Mouse (Mus musculus): ENCODE results near the gene Sh2b1. TPM values are rescaled to one million over a fixed set of nuclear protein-coding genes. Genes with fewer than 3 reads are reported as not detected.

The Sh2b1 gene
- total and polyA plus RNA-seq, 2 experiments from 2014 or later = 46.8 to 63.9 TPM

DNA sequence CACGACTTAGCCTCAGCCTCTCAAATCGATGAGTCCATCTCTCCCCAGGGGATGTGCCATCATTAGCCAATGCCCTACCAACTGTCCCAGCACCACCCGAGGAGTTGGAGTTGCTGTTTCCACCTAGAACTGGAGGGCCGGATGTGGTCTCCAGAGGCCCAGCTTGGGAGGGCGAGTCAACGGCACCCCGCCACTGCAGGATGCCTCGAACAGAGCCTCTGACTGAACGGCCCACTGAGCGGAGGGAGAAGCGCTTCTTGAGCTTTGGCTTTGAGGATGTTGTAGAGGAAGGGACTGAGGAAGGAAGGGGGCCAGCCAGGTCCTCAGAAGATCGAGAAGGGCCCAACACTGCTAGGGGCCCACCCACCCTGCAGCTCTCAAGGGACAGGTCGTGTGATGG lies 2.9 kb downstream of the Sh2b1 start:
- Histone ChIP-seq H3K4me1 (ENCODE audit: insufficient read depth, low read length) (peaks cover 5% of the 10 kb centered on the region; the same call in 1 of the 2 replicates), H3K4me3 (ENCODE audit: low read depth, low read length) (no peak overlapping the region), H3K36me3 (ENCODE audit: insufficient read depth, low read length) (peaks cover 50% of the 10 kb centered on the region), H3K9me3 (ENCODE audit: low read length) (no peaks in the 10 kb centered on the region), H3K27ac (ENCODE audit: low read depth, low read length) (no peak overlapping the region), H3K4me2 (ENCODE audit: low read depth, low read length, poor library complexity, severe bottlenecking) (no peak overlapping the region), H3K27me3 (ENCODE audit: insufficient read depth, low read length) (no peaks in the 10 kb centered on the region), H3K9ac (replicated peaks; ENCODE audit: low read length, poor library complexity, severe bottlenecking) (no peak overlapping the region)
- WGBS = 87% methylated on average over 13 of the region's 13 CpGs
- ATAC-seq (ENCODE audit: low FRiP score) (no peak), DNase-seq (ENCODE audit: low spot score) (no peak)
- no peak for TF ChIP-seq CTCF (IDR thresholded peaks at IDR 0.05)

DNA sequence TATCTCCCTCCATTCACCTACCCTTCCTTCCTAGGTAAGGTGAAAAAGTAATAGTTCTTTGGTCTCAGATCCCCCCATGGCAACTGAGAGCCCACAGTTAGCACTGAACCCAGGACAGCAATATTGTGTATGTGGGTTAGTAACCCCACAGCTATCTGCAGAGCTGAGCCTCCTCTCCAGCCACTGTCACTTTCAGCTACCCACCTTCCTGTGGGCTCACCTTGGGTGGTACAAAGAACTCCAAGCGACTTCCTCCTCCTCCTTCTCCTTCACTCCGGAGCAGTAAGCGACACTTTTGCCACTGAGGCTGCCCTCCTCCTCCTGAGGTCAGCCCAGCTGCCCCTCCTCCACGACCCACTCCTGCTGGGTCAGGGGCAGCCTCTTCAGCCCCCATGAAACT lies 3.4 kb downstream of the Sh2b1 start:
- no peak for ATAC-seq (ENCODE audit: low FRiP score)
- H3K27me3 ChIP-seq (ENCODE audit: insufficient read depth, low read length) = no peaks in the 10 kb centered on the region
- H3K36me3 ChIP-seq (ENCODE audit: insufficient read depth, low read length) = peaks cover 55% of the 10 kb centered on the region
- TF ChIP-seq CTCF (IDR thresholded peaks at IDR 0.05) = no peak
- H3K4me2 ChIP-seq (ENCODE audit: low read depth, low read length, poor library complexity, severe bottlenecking) = no peak overlapping the region
- no peak overlapping the region for H3K27ac ChIP-seq (ENCODE audit: low read depth, low read length)
- WGBS = 91% methylated on average over 4 of the region's 4 CpGs
- H3K4me1 ChIP-seq (ENCODE audit: insufficient read depth, low read length) = peaks cover 5% of the 10 kb centered on the region; the same call in 1 of the 2 replicates
- no peak for DNase-seq (ENCODE audit: low spot score)
- H3K9me3 ChIP-seq (ENCODE audit: low read length) = no peaks in the 10 kb centered on the region
- no peak overlapping the region for H3K9ac ChIP-seq (replicated peaks; ENCODE audit: low read length, poor library complexity, severe bottlenecking)
- H3K4me3 ChIP-seq (ENCODE audit: low read depth, low read length) = no peak overlapping the region

DNA sequence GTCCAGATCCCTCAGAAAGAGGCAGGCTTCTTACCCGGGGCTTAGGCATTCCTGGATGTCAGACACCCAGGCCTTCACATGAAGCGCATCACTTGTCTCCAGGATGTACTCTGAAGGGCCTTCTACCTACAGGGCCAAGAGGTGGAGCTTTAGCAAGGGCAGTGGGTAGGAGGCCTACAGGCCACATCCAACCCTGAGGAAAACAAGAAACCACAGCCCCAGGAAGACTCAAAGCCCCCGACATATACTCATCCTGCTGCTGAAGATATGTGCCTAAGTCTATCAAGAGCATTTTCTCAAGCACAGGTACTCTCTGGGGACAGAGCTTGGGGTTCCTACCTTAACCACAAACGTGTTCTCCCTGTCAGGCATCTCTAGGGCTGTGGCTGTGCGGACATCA lies 3.9 kb downstream of the Sh2b1 start:
- 97% methylated on average over 5 of the region's 5 CpGs for WGBS
- Histone ChIP-seq H3K27ac (ENCODE audit: low read depth, low read length) (no peak overlapping the region), H3K36me3 (ENCODE audit: insufficient read depth, low read length) (peaks cover 60% of the 10 kb centered on the region), H3K4me3 (ENCODE audit: low read depth, low read length) (no peak overlapping the region), H3K9me3 (ENCODE audit: low read length) (no peaks in the 10 kb centered on the region), H3K9ac (replicated peaks; ENCODE audit: low read length, poor library complexity, severe bottlenecking) (no peak overlapping the region), H3K4me1 (ENCODE audit: insufficient read depth, low read length) (peaks cover 5% of the 10 kb centered on the region; the same call in 1 of the 2 replicates), H3K27me3 (ENCODE audit: insufficient read depth, low read length) (no peaks in the 10 kb centered on the region), H3K4me2 (ENCODE audit: low read depth, low read length, poor library complexity, severe bottlenecking) (no peak overlapping the region)
- ATAC-seq (ENCODE audit: low FRiP score) = no peak
- DNase-seq (ENCODE audit: low spot score) = no peak
- TF ChIP-seq CTCF (IDR thresholded peaks at IDR 0.05) = no peak

DNA sequence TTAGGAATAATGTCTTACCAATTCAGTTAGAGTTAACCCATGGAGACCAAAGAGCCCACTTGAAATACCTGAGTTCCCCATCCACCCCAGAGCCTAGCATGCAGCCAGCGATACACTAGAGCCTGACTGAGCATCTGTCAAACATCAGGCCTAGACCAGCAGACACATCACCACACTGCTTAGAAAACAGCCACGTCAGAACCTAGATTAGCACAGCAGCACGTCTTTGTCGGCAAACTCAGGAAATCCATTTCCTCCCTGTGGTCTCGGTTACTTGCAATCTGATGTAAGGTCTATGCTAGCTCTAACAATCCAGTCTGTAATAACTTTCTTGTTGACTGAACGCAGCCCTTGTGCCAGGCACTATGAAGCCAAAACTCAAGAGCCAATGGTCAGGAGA lies 5.1 kb downstream of the Sh2b1 start:
- H3K27me3 ChIP-seq (ENCODE audit: insufficient read depth, low read length) = no peaks in the 10 kb centered on the region
- H3K4me3 ChIP-seq (ENCODE audit: low read depth, low read length) = no peak overlapping the region
- no peak for DNase-seq (ENCODE audit: low spot score)
- peaks cover 64% of the 10 kb centered on the region for H3K36me3 ChIP-seq (ENCODE audit: insufficient read depth, low read length)
- 84% methylated on average over 6 of the region's 6 CpGs for WGBS
- no peak overlapping the region for H3K9ac ChIP-seq (replicated peaks; ENCODE audit: low read length, poor library complexity, severe bottlenecking)
- H3K9me3 ChIP-seq (ENCODE audit: low read length) = no peaks in the 10 kb centered on the region
- no peak overlapping the region for H3K27ac ChIP-seq (ENCODE audit: low read depth, low read length)
- TF ChIP-seq CTCF (IDR thresholded peaks at IDR 0.05) = no peak
- peaks cover 2% of the 10 kb centered on the region; the same call in 1 of the 2 replicates for H3K4me1 ChIP-seq (ENCODE audit: insufficient read depth, low read length)
- ATAC-seq (ENCODE audit: low FRiP score) = no peak
- H3K4me2 ChIP-seq (ENCODE audit: low read depth, low read length, poor library complexity, severe bottlenecking) = no peak overlapping the region

DNA sequence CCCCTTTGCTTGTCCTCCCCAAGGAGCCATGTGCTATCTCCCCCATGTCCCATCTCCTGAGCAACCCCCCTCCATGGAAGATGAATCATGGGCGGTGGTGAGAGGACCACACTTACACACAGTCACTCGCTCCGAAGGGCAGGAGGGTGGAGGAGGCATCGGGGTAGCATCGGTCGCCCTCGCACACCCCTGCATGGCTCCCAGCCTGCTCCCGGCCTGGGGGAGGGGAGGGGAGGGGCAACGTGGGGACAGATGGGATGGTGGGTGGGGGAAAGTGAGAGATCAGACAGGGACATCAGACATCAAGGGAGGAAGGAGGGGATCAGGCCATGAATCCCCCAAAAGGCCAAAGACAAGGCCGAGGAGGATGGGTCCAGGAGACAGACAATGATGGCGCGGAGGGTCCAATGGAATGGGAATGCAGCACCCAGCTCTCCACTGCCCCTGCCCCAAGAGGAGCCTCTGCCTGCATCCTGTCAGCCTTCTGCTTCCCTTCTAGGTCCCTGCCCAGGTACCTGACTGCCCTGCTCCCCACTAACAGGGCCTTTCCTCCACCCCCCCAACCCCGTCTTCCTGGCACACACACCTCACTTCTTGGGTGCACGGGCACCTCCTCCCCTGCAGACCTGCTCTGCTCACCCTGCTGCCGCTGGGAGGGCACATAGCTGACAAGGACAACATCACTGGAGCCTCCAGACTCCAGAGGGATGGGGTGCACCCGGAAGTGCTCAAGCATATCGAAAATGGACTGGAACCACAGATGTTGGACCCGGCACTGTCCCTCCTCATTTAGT lies 7.2 kb downstream of the Sh2b1 start:
- ATAC-seq (ENCODE audit: low FRiP score) (no peak), DNase-seq (ENCODE audit: low spot score) (no peak)

DNA sequence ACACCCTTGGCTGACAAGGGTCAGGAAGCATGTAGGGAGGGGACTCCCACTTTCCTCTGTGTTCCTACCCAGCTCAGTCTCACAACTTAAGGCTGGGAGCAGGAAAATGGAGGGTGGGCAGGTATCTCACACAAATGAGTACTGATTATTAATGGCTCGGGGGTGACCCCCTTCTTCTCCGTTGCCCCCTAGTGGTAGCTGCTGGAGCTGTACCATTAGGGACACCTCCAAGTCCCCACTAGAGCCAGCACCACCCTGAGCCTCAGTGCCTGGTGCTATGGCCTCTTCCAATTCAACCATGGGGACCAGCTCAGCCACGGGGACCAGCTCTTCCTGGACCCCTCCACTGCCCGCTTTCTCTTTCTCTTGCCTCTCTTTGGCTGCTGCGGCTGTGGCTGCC lies 8.0 kb downstream of the Sh2b1 start:
- WGBS = 69% methylated on average over 5 of the region's 5 CpGs

More for the DNA sequence above, 7.2 kb downstream of the Sh2b1 start:
- Histone ChIP-seq H3K27me3 (ENCODE audit: insufficient read depth, low read length) (no peaks in the 10 kb centered on the region), H3K9ac (replicated peaks; ENCODE audit: low read length, poor library complexity, severe bottlenecking) (no peak overlapping the region), H3K4me3 (ENCODE audit: low read depth, low read length) (no peak overlapping the region), H3K4me1 (ENCODE audit: insufficient read depth, low read length) (no peaks in the 10 kb centered on the region), H3K27ac (ENCODE audit: low read depth, low read length) (no peak overlapping the region), H3K36me3 (ENCODE audit: insufficient read depth, low read length) (peaks cover 64% of the 10 kb centered on the region), H3K9me3 (ENCODE audit: low read length) (no peaks in the 10 kb centered on the region), H3K4me2 (ENCODE audit: low read depth, low read length, poor library complexity, severe bottlenecking) (no peak overlapping the region)
- WGBS = 92% methylated on average over 18 of the region's 18 CpGs
- TF ChIP-seq CTCF (IDR thresholded peaks at IDR 0.05) = no peak

More for the DNA sequence above, 8.0 kb downstream of the Sh2b1 start:
- Histone ChIP-seq H3K9me3 (ENCODE audit: low read length) (no peaks in the 10 kb centered on the region), H3K4me2 (ENCODE audit: low read depth, low read length, poor library complexity, severe bottlenecking) (no peak overlapping the region), H3K9ac (replicated peaks; ENCODE audit: low read length, poor library complexity, severe bottlenecking) (no peak overlapping the region), H3K36me3 (ENCODE audit: insufficient read depth, low read length) (peaks cover 58% of the 10 kb centered on the region), H3K4me1 (ENCODE audit: insufficient read depth, low read length) (no peaks in the 10 kb centered on the region), H3K27ac (ENCODE audit: low read depth, low read length) (no peak overlapping the region), H3K4me3 (ENCODE audit: low read depth, low read length) (no peak overlapping the region), H3K27me3 (ENCODE audit: insufficient read depth, low read length) (no peaks in the 10 kb centered on the region)
- TF ChIP-seq CTCF (IDR thresholded peaks at IDR 0.05) = peak; percentile 63
- ATAC-seq (ENCODE audit: low FRiP score) (no peak), DNase-seq (ENCODE audit: low spot score) (peak; percentile 5)
